Mouse (Mus musculus): Measurements from ENCODE around the gene Lrp2. TPM values are rescaled to one million over a fixed set of nuclear protein-coding genes. Genes with fewer than 3 reads are reported as not detected.

Lrp2 gene
- total RNA-seq, 2 experiments from 2014 or later, result 0.59 to 1.0 TPM

DNA sequence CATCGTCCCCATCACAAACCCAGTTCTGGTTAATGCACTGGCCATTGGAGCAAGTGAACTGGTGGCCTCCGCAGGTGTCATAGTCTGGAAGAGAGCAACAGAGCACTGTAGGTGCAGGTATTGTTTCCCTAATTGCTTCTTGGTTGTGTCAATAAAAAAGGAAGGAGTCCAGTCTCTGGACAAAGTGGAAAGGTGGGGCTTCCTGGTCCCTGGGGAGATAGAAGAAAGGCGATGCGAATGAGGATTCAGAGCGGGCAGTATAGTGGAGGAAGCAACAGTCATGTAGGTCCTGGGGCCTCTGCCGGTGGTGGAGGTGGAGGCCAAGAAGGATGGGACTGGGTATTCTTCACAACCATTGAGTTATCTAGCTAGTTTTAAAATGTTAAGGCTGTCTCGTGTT lies 49.8 kb downstream of the Lrp2 start:
- Histone ChIP-seq H3K4me3 (no peak overlapping the region), H3K27ac (no peak overlapping the region)
- DNase-seq (ENCODE audit: low spot score in 2 of 2), result no peak
- TF ChIP-seq CTCF (conservative IDR thresholded peaks at IDR 0.05), result no peak

DNA sequence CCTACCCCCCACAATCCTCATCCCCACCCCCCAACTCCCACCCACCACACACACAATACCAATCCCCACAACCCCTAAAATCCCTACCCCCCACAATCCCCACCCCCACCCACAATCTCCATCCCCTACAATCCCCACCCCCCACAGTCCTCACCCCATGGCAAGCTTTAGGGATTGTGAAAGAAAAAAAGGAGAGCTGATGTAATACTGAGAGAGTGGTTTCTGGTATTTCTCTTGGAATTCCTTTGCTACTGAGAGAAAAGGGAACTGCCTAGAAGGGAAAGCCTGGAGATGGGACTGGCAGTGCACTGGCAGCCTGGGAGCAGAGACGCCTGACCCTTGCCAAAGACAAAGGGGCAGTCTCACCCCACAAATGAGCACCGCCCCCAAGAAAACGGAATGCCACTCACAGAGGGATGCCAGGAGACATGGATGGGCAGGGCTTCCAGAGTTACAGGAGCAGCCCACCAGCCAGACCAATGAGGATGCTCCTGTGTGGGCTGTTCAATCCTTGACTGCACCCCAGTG lies 54.3 kb downstream of the Lrp2 start:
- no peak overlapping the region for H3K27ac ChIP-seq
- no peak overlapping the region for H3K4me3 ChIP-seq
- no peak for TF ChIP-seq CTCF (conservative IDR thresholded peaks at IDR 0.05)
- DNase-seq (ENCODE audit: low spot score in 2 of 2), result no peak

DNA sequence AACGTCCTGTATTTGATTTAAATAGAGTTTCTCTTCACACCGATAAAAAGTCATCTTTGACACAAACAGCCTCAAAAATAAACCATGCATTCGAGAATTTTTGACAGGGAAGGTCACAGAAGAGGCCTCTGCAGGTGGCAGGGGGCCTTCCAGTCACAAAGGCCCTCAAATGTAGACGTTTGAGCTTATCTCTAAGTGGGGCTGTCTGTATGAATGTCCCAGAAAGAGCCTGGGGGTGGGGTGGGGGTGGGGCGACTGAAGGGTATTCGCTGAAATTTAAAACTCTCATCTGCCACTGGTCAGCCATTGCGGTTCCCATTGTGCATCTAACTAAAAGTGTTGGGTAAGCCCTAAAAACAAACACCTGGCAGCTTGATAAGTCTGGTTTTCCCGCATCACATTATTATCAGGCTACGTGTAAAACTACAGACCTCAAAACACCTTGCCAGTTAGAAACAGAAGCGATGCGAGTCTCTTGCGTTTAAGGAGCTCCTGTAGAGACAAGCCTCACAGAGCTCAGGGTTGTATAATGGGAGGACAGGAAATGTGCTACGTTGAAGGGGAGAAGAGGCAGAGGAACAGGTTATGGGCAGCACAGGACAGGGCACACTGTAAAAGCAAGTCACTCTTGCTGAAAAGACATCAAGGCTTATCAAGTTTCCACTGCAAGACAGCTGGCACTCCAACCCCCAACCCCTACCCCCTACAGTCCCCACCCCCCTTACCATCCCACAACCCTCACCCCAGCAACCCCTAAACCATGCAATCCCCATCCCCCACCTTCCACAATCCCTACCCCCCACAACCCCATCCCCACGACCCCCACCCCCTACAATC lies 55.0 kb downstream of the Lrp2 start:
- no peak overlapping the region for H3K27ac ChIP-seq
- TF ChIP-seq CTCF (conservative IDR thresholded peaks at IDR 0.05), result no peak
- no peak overlapping the region for H3K4me3 ChIP-seq
- no peak for DNase-seq (ENCODE audit: low spot score in 2 of 2)

DNA sequence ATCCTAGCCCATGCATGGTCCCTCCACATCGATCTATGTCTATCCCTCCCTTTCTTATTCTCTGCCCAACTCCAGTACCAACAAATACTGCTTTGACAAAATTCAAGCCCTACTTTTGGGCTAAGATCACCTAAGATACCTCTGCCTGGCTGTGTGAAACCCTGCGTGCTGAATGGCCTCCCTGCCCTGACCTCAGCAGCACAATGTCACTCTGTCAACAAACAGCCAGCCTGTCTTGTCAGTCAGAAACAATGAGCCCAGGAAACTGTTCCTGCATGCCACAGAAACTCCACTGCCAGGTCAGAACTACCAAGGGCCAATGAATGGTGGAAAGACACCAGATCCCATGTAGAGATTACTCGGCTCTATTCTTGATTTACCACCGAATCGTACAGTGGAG lies 55.7 kb downstream of the Lrp2 start:
- Histone ChIP-seq H3K27ac (no peak overlapping the region), H3K4me3 (no peak overlapping the region)
- no peak for DNase-seq (ENCODE audit: low spot score in 2 of 2)
- TF ChIP-seq CTCF (conservative IDR thresholded peaks at IDR 0.05), result no peak

DNA sequence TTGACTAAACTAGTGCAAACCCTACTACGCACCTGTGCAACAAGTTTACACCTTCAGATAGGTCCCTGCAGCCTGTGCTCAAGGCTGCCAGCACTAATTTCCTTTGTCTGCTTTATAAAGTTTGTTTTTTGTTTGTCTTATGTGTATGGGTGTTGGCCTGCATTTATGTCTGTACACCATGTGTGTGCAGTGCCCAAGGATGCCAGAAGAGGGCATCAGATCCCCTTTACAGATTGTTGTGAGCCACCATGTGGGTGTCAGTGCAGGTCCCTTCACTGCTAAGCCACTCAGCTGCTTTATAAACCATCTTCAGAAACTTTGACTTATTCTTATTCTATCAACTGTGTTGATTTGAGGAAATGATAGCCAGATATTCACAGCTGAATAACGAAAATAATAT lies 65.6 kb downstream of the Lrp2 start:
- TF ChIP-seq CTCF (conservative IDR thresholded peaks at IDR 0.05), result no peak; the same call in 1 of the 2 replicates

DNA sequence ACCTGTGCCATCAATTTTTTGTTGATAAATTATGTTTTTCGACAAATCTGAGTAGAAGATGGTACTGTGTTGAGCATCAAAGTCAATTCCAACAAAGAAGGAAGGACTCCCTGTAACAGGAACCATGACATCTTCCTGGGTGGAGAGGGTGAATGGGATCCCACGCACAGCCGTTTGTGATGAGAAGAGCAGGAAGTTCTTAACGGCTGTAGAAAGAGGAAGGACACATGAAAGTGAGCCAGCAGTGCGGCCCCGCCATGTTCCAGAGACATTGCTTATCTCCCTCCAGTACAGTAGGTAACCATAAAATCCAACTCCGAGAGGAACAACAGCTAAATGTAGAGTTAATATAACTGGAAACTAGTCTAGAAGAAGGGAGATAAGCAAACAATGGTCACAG lies 67.6 kb downstream of the Lrp2 start:
- no peak for DNase-seq (ENCODE audit: low spot score in 2 of 2)
- H3K27ac ChIP-seq, result no peak overlapping the region
- no peak overlapping the region for H3K4me3 ChIP-seq
- TF ChIP-seq CTCF (conservative IDR thresholded peaks at IDR 0.05), result no peak

More for the DNA sequence above, 65.6 kb downstream of the Lrp2 start:
- H3K4me3 ChIP-seq, result no peak overlapping the region
- H3K27ac ChIP-seq, result no peak overlapping the region
- DNase-seq (ENCODE audit: low spot score in 2 of 2), result no peak

DNA sequence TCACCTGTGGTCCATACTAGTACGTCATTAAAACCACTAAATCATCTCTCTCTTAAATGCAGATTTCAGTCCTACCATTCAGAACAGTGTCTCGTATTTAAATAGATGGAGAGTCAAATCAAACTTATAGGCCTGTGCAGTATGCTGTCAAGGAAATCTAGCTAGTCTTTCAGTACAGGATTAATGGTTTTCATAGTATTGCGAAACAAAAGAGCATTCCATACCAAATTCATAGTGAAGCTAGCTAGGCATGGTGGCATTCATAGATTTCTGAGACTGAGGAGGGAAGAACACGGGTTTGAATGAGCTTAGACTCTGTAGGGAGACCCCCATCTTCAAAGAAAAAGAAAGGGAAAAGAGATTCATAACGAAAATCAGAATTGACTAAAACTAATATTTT lies 74.1 kb downstream of the Lrp2 start:
- H3K4me3 ChIP-seq, result no peak overlapping the region
- DNase-seq (ENCODE audit: low spot score in 2 of 2), result no peak
- no peak for TF ChIP-seq CTCF (conservative IDR thresholded peaks at IDR 0.05)
- no peak overlapping the region for H3K27ac ChIP-seq

DNA sequence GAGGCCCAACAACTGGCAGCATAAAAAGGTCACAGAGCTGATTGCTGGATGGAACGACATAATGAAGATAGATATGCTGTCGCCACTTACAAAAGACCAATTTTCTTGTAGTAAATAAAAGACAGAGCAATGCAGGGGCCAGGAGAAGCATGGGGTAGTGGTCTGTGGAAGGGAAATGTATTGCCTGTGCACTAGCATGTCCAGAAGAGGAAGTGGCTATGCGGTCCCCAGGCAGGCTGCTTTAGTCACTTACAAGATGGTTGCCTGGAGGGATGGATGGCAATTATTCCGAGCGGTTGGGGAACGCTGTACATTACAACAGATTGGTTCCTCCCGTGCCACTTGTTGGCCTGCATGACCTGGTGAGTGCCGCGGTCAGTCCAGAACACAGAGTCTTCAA lies 85.5 kb downstream of the Lrp2 start:
- DNase-seq (ENCODE audit: low spot score in 2 of 2), result no peak
- no peak overlapping the region for H3K27ac ChIP-seq
- H3K4me3 ChIP-seq, result no peak overlapping the region
- no peak for TF ChIP-seq CTCF (conservative IDR thresholded peaks at IDR 0.05)

DNA sequence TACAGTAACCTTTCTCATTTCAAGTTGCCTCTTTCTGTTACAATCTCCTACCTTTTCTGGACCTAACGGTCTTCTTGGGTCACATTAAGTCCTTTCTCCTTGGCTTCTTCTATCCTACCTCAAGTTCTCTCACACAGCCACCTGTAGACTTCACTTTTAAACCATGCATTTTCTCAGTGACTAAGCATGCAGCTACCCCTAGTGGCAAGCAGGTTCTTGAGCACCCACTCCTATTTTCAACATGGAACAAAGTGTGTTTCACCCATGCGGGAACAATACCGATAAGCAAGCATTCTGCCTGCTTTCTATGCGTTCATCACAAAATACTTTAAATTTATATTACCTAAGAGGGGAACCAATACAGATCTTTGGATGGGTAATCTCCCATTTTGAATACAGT lies 92.7 kb downstream of the Lrp2 start:
- Histone ChIP-seq H3K27ac (no peak overlapping the region), H3K4me3 (no peak overlapping the region)
- peak; percentile 79 for TF ChIP-seq CTCF (conservative IDR thresholded peaks at IDR 0.05)
- DNase-seq (ENCODE audit: low spot score in 2 of 2), result peak; percentile 25 to 31

DNA sequence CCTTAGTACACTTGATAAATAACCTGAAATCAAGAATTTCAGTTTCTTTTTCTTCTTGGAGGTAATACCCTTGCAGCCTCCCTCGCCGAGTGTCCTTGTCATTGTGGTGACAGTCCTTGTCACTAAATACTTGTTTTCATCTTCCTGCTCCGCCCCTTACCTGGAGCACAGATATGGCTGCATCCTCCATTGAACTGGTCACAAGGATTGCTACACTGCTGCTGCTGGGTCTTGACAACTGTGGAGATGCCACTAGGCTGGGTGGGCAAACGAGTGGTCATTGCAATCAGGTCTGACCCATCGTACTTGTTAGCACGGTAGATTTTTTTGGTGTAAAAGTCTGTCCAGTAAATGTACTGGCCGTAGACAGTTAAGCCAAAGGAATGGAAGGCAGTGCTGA lies 104.9 kb downstream of the Lrp2 start:
- Histone ChIP-seq H3K27ac (no peak overlapping the region), H3K4me3 (no peak overlapping the region)
- no peak for TF ChIP-seq CTCF (conservative IDR thresholded peaks at IDR 0.05)
- no peak for DNase-seq (ENCODE audit: low spot score in 2 of 2)

DNA sequence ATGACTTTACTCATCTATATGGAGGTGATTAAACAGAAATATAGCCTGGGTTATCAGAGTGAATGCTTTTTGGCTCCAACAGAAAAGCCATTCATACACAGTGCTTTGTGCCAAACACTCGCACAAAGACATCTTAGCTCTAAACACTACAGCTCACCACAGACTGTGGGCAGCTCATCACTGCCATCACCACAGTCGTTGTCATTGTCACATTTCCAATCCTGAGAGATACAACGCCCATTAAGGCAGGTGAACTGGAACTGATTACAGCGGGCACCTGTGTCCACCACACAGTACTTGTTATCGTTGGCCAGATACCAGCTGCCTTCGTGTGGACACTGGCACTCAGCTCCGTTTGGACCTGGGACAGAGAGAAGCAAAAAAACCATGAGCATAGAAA lies 106.0 kb downstream of the Lrp2 start:
- Histone ChIP-seq H3K4me3 (no peak overlapping the region), H3K27ac (no peak overlapping the region)
- DNase-seq (ENCODE audit: low spot score in 2 of 2), result no peak
- no peak for TF ChIP-seq CTCF (conservative IDR thresholded peaks at IDR 0.05)

DNA sequence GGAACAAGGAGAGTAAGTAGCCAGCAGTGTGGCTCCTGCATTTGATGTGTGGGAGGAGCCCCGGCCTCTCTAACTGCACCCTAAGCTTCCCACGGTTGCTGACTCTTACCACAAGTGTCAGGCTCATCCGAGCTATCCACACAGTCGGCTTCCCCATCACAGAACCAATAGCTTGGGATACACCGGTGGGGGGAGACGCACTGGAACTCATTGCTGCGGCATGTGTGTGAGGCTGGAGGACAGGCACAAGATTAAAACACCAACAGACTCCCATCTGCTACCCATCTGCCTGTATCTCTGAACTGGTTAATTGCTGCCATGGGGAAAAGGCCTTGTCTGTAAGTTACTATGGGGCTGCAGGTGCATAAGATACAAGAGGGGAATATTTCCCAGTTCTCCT lies 109.0 kb downstream of the Lrp2 start:
- H3K27ac ChIP-seq, result peak overlapping the region; percentile 78
- H3K4me3 ChIP-seq, result no peak overlapping the region
- peak; percentile 61 to 63 for DNase-seq (ENCODE audit: low spot score in 2 of 2)
- no peak for TF ChIP-seq CTCF (conservative IDR thresholded peaks at IDR 0.05)

DNA sequence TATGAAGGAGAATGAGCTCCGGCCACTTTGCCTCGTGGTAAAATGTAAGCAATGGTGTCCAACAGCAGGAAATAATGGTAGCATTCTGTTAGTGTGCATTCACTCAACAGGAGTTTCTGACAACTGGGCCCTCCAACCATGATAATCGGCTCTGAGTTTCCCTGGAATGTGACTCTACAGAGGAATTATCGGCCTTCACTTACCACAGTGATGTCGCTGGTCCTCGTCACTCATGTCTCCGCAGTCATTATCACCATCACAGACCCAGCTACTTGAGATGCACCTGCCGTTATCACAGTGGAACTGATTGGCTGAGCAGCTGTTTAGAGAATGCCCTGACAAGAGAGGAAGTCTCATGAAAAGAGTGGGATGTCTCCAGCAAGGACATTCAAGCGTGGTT lies 110.7 kb downstream of the Lrp2 start:
- H3K4me3 ChIP-seq, result no peak overlapping the region
- no peak for TF ChIP-seq CTCF (conservative IDR thresholded peaks at IDR 0.05)
- DNase-seq (ENCODE audit: low spot score in 2 of 2), result no peak
- no peak overlapping the region for H3K27ac ChIP-seq

DNA sequence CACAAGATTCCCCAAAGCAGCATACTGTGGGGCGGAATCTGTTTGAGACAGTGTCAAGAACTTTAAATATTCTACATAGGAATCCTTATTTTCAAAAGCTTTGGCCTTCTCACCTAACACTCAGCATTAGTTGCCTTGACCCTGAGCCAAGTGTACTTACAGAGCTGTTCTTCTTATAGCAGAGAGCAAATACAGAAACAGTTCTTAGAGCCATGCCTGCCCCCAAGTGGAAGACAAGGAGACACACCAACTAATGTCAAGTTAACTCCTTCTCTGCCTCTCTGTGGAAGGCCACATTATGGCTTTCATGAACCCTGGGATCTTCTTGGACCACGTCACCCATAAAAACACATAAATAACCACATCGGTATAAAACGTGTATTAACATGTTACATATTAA lies 114.0 kb downstream of the Lrp2 start:
- no peak overlapping the region for H3K27ac ChIP-seq
- DNase-seq (ENCODE audit: low spot score in 2 of 2), result no peak
- peak; percentile 52 for TF ChIP-seq CTCF (conservative IDR thresholded peaks at IDR 0.05)
- H3K4me3 ChIP-seq, result no peak overlapping the region
